Mouse (Mus musculus): ENCODE results near the gene Nipsnap1. TPM values are rescaled to one million over a fixed set of nuclear protein-coding genes. Genes with fewer than 3 reads are reported as not detected.

Nipsnap1 gene
- total RNA-seq, 2 experiments from 2014 or later, result 13.4 to 20.0 TPM

Other genes starting within 250 kb of the Nipsnap1 start
- 36.3 and 36.4 TPM in 2 replicates for gene Ascc2, start 236.2 kb upstream of the Nipsnap1 start, total RNA-seq (2014; fragmentation: Nextera tagmentation)
- 23.1 and 23.7 TPM in 2 replicates for gene Ascc2, start 236.2 kb upstream of the Nipsnap1 start, total RNA-seq (2017)
- 357 and 416 TPM in 2 replicates for gene Uqcr10, start 169.6 kb upstream of the Nipsnap1 start, total RNA-seq (2014; fragmentation: Nextera tagmentation)
- gene Uqcr10, start 169.6 kb upstream of the Nipsnap1 start, total RNA-seq (2017), result 189 and 204 TPM in 2 replicates
- gene Zmat5, start 169.3 kb upstream of the Nipsnap1 start, total RNA-seq (2014; fragmentation: Nextera tagmentation), result 28.1 and 50.8 TPM in 2 replicates
- 6.9 and 19.7 TPM in 2 replicates for gene Zmat5, start 169.3 kb upstream of the Nipsnap1 start, total RNA-seq (2017)
- gene Cabp7, start 127.2 kb upstream of the Nipsnap1 start, total RNA-seq (2014; fragmentation: Nextera tagmentation), result not detected in 2 replicates
- gene Cabp7, start 127.2 kb upstream of the Nipsnap1 start, total RNA-seq (2017), result not detected in 2 replicates
- gene Nf2, start 24.4 kb upstream of the Nipsnap1 start, total RNA-seq (2014; fragmentation: Nextera tagmentation), result 35.6 and 45.1 TPM in 2 replicates
- gene Nf2, start 24.4 kb upstream of the Nipsnap1 start, total RNA-seq (2017), result 48.0 and 73.3 TPM in 2 replicates
- 25.7 and 29.8 TPM in 2 replicates for gene Thoc5, start 21.4 kb downstream of the Nipsnap1 start, total RNA-seq (2014; fragmentation: Nextera tagmentation)
- 54.6 and 67.6 TPM in 2 replicates for gene Thoc5, start 21.4 kb downstream of the Nipsnap1 start, total RNA-seq (2017)
- gene Nefh, start 74.1 kb downstream of the Nipsnap1 start, total RNA-seq (2014; fragmentation: Nextera tagmentation), result 0.70 and 2.1 TPM in 2 replicates
- 1.4 and 2.7 TPM in 2 replicates for gene Nefh, start 74.1 kb downstream of the Nipsnap1 start, total RNA-seq (2017)
- 44.9 and 46.4 TPM in 2 replicates for gene Ap1b1, start 112.9 kb downstream of the Nipsnap1 start, total RNA-seq (2014; fragmentation: Nextera tagmentation)
- gene Ap1b1, start 112.9 kb downstream of the Nipsnap1 start, total RNA-seq (2017), result 23.4 and 35.8 TPM in 2 replicates
- not detected in 2 replicates for gene Rasl10a, start 184.2 kb downstream of the Nipsnap1 start, total RNA-seq (2014; fragmentation: Nextera tagmentation)
- gene Rasl10a, start 184.2 kb downstream of the Nipsnap1 start, total RNA-seq (2017), result not detected in 2 replicates
- gene Gas2l1, start 191.4 kb downstream of the Nipsnap1 start, total RNA-seq (2014; fragmentation: Nextera tagmentation), result 1.0 TPM in 1 of 2 replicates, not detected in the other
- gene Gas2l1, start 191.4 kb downstream of the Nipsnap1 start, total RNA-seq (2017), result 1.2 and 1.3 TPM in 2 replicates
- 20.0 and 25.8 TPM in 2 replicates for gene Rhbdd3, start 225.0 kb downstream of the Nipsnap1 start, total RNA-seq (2014; fragmentation: Nextera tagmentation)
- 15.7 and 42.7 TPM in 2 replicates for gene Rhbdd3, start 225.0 kb downstream of the Nipsnap1 start, total RNA-seq (2017)
- 342 and 407 TPM in 2 replicates for gene Ewsr1, start 225.3 kb downstream of the Nipsnap1 start, total RNA-seq (2014; fragmentation: Nextera tagmentation)
- 626 and 725 TPM in 2 replicates for gene Ewsr1, start 225.3 kb downstream of the Nipsnap1 start, total RNA-seq (2017)